Mouse (Mus musculus) activated CD4-positive, CD25-positive, alpha-beta regulatory T cell, adult 4 months (primary cell): ENCODE results near the gene Cnst. TPM values are rescaled to one million over a fixed set of nuclear protein-coding genes. Genes with fewer than 3 reads are reported as not detected.
"Not testable (repeated sequence)": the region's sequence is repeated elsewhere in the genome, so short reads cannot be mapped to it uniquely, and the experiment has no call there.

Experiments used
- ATAC-seq: one replicate; pipeline ENCODE4 v1.8.0; 2017
- polyA plus RNA-seq, 2 experiments: library from polyadenylated mRNA; unstranded; fragments of 100-300 nt; shearing (Covaris generic); gene quantifications; one replicate each; pipeline ENCODE4 v1.2.1; 2017

Cnst gene
- polyA plus RNA-seq, 2 experiments from 2014 or later, result 12.3 to 12.5 TPM

DNA sequence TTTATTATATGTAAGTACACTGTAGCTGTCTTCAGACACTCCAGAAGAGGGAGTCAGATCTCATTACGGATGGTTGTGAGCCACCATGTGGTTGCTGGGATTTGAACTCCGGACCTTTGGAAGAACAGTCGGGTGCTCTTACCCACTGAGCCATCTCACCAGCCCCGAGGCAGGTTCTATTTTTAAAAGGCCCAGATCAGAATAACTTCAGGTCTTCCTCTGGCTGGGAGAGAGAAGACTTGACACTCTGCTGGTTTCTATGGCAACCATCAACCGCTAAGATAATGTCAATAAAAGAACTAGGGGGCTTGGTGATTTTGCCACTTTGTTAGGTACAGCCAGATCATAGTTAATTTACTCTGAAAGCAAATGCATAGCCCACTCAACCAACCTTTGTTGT is 102.5 kb downstream of the Cnst start:
- ATAC-seq, result not testable (repeated sequence)

DNA sequence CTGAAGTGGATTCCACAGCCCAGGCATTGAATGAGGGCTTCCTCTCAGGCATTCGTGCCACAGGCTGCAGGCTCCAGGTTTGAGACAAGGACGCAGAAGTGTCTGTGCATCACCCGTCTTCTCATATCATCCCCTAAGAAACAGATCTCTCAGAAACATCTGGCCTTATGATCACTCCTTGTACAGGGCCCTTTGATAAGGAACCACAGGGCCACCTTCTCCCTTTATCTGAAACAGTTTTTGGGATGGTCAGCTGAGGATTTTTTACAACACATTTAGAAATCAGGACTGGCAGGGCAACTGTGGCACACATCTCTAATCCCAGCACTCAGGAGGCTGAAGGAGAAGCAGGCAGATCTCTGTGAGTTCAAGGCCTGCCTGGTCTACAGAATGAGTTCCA is 103.2 kb downstream of the Cnst start:
- no peak for ATAC-seq

DNA sequence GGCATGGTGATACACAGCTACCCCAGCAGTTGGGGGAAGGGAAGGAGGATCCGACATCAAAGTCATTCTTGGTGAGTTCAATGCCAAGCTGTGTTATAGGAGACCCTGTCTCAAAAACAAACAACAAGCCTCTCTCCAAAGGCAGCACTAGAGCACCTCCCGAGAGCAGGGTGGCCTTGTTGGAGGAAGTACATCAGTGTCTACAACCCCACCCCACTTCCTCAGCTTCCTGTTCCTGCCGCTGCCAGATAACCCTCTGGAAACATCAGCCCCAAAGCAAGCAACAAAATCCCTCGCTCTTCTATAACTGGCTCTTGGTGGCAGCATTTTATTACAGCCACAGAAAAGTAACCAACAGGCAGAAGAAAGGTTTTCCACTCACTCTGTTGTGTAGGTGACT is 104.1 kb downstream of the Cnst start:
- ATAC-seq, result no peak

DNA sequence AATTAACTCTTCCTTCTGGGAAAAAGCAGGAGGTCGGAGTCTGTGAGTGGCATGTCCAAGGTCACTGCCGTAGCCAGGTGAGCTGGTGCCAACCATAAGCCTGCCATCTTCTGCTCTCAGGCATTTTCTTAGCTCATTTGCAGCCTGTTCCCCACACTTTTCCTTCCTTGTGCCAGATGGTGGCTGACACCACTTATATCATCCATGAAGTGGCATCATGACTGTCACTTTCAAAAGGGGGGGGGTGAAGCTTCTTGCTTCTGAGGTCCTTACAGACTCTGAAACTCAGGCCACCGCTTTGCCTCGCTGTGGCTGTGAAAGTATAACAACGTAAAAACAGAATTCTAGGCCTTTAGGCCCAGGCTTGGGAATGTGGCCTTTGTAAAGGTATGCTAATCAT is 105.1 kb downstream of the Cnst start:
- no peak for ATAC-seq

DNA sequence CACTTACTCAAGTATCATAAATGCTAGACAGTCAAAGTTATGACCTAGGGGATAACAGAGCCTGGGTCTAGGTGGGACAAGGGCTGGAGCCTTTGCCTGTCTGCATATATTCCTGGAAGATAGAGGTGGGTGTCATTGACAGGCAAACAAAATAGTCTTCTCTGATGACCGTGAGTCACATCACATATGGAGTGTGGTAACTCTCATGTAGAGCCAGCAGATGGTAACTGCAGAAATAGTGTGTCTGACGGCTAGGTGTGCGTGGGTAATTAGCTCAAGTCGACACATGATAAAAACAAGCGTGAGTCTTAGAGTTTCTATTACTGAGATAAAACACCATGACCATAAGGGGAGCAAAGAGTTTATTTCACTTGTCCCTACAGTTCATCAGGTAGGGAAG is 116.9 kb downstream of the Cnst start:
- ATAC-seq, result no peak

DNA sequence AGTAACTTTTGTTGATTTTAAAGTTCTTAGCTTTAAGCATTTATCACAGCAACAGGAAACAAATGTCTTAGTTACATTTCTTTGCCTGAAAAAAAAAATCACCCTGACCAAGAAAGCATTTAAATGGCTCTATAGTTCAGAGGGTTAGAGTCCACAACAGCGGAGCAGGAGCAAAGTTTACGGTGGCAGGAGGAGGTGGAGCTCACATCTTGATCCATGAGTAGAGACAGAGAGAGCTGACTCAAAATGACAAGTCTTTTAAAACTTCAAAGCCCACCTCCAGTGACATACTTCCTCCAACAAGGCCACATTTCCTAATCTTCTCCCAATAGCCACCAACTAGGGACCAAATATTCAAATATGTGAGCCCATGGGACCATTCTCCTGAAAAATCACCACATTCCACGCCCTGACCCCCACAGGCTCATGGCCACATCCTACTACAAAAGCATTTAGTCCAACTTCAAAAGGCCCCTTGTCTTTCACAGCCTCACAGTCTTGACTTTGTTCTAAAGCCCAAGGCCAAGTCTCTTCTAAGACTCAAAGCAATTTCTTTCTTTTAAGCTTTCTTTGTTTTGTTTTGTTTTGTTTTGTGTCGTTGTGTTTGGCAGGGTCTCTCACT is 118.2 kb downstream of the Cnst start:
- no peak for ATAC-seq

DNA sequence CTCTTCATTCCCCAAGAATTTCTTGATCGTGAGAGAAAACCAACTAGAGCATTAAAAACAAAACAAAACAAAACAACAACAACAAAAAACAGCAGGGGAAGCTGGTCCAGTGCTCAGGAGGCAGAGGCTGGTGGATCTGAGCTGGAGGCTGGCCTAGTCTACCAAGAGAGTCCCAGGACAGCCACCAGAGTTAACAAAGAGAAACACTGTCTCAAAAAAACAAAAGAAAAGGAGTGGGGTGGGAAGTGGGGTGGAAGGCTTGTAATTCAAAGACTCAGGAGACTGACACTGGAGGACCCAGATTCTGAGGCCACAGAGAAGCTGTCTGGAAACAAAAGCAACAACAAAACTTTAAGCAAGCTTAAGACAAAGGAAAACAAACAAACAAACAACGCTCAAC is 120.8 kb downstream of the Cnst start:
- no peak for ATAC-seq

DNA sequence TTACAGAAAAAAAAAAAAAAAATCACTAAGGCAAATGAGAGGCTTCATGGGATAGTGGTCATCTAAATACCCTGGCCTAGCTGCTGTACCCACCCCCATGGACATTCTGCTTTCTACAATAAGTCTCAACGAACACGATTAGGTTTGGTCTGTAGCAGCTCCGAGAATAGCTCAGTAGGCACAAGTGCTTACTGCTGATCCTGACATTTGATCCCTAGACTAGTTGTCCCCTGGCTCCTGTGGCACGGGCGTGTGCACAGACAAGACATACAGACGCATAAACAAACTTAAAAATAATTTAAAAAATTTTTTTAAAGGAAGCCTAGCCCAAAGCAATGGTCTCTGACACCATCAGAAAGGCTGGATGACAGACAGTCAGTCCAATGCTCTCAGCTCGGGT is 121.3 kb downstream of the Cnst start:
- ATAC-seq, result no peak

DNA sequence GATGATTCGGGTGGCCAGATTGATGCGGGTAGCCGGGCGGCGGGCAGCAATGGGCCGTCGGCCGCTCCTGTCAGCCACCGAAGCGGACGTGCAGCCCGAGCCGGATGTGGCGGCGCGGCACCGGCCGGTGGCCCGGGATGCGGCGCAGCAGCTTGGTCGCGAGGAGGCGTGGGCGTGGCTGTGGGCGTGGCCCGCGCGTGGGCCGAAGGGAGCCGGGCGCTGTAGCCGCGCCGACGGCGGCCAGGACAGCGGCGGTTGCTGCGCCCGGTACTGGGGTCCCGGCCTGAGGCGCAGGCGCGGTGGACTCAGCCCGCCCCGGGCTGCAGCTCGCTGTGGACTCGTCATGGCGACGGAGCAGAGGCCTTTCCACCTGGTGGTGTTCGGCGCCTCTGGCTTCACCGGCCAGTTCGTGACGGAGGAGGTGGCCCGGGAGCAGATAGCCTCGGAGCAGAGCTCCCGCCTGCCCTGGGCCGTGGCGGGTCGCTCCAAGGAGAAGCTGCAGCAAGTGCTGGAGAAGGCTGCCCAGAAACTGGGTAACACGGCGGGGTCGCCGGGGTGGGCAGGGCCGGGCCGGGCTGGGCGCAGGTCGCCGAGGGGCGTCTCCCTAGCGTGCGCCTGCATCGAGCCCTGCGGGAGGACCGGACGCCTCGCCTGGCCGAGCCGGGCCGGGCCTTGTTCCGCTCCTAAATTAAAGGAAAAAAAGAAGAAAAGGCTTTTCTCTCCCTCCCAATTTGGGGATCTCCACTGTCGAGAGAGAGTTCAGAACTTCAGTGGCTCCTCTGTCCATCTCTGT is 122.0 kb downstream of the Cnst start, which contains the start of gene Sccpdh:
Gene Sccpdh (plus strand): TSS at position 198 of the 793 bp plus-strand sequence.
- ATAC-seq, result peak; percentile 78

DNA sequence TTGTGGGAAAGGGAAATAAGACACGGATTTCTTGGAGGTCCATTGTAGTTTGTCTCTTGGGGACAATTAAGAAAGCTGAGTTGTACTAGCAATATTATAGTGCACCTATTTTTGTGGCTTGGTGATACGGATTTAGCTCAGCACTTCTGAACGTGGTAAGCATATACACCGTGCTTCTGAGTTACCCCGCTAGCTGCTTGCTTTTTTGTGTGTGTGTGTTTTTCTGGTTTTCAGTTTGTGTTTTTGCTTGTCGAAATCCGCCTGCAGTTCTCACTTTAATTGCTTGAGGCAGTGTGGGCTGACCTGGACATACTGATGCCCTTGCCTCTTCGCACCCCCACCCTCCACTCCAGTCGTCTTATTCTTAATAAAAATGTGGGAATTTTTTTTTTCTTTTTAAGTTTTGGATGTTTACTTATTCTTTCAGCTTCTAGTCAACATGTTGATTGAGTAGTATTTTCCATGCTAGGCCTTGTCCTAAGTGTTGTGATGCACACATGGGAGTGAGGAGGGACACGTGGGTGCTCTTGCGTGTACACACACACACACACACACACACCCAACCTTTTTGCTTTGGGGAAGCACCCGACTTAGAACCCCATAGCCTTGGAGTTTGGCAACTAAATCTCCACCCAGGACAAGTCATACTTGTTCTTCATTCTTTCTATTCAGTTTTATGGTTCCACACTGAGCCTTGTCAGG is 122.8 kb downstream of the Cnst start:
- ATAC-seq, result no peak

DNA sequence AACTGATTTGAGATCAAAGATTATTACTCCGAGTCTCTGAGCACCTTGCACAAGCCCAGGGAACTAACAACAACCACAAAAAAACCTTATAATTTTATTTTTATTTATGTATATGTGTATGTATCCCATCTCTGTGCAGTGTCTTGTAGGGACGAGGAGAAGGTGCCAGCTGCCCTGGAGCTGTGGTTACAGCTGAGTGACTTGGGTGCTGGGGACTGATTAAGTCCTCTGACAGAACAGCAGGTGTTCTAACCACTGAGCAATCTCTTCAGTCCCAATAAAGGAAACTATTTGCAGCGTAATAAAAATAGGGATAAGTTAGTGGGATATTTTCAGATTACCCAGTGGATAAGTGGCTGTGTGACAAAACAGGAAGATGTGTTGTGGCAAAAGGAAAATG is 128.2 kb downstream of the Cnst start:
- ATAC-seq, result no peak

DNA sequence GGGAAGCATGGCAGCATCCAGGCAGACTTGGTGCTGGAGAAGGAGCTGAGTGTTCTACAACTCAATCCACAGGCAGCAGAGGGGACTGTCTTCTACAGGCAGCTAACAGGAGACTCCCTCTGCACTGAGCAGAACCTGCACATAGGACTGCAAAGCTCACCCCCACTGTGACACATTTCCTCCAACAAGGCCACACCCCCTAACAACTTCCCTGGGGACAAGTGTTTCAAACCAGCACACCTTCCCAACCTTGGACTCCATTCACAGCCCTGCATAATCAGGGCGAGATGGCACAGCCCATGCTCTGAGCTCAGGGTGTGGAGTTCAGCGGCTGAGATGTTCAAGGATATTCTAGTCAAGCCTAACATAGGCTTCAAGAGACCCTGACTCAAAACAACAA is 130.9 kb downstream of the Cnst start:
- ATAC-seq, result no peak

Other genes with a start within 250 kb of the Cnst start
- gene Smyd3, start 28.3 kb upstream of the Cnst start, polyA plus RNA-seq, result 10 to 100 TPM; 24.6 to 32.6 TPM
- 10 to 100 TPM; 20.1 to 27.1 TPM for gene Tfb2m, start 103 bp upstream of the Cnst start, polyA plus RNA-seq
- 1 to 10 TPM; 5.9 to 7.6 TPM for gene Sccpdh, start 121.8 kb downstream of the Cnst start, polyA plus RNA-seq
- gene Kif28, start 198.9 kb downstream of the Cnst start, polyA plus RNA-seq, result not detected